Mouse (Mus musculus): ENCODE data around the gene Cabp4. TPM values are rescaled to one million over a fixed set of nuclear protein-coding genes. Genes with fewer than 3 reads are reported as not detected.

The Cabp4 gene
- total and polyA plus RNA-seq, 3 experiments = 2.8 to 11.8 (median 6.4) TPM

DNA sequence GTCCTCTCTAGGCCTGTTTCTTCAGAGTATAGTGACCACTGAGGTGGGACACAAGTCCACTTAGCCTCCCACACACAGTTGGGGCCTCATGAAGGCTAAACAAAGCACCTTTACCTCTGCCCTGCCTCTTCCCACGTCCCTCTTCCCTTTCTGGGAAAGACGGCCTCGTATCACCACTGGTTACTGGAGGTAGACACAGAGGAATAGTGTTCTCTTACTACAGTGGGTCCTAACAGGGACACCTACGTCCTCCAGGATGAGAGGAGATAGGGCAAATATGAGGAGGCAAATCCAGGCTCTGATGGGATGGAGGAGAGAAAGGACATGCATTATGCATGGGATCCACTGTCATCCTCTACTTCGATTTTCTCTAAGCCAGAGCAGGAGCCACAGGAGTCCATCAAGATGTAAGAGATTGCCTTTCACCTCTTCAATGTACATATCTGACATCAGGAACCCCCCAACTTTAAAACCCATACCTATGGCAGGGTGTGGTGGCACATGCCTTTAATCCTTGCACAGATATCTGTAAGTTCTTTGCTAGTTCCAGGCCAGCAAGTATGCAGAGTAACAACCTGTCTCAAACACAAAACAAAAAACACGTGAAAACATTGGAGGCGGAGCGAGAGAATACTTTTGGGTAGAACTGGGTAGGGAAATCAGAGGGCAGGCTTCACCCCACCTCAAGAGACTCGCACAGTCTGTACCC is 4.1 kb upstream of the Cabp4 start:
- 0 out of 2 replicates have a peak overlapping the region, but pooled peaks have one; percentile 5 for H3K27ac ChIP-seq (ENCODE audit: insufficient read depth, low read depth)

DNA sequence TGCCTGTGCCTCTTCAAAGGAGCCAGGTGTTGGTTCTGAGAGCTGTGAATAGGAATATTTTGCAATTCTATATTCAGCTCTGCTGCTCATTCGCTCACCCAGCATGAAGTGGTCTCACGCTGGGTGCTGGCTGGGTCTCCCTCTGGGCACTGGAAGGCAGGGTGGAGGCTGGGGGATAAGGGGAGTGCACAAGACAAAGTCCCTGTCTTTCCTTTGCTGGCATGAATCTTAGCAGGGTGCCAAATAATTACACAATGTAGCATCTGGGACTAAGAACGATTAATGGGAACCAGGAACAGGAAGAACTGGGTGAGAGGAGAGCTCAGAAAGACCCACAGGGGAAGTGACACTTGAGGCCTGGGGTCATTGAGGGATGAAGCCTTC is 3.2 kb upstream of the Cabp4 start:
- H3K4me3 ChIP-seq (replicated peaks in 1 of 3; ENCODE audit: low read depth in 2 of 3, low read length in 2 of 3, poor library complexity in 1 of 3) = no peak overlapping the region
- H3K4me2 ChIP-seq (ENCODE audit: insufficient read depth, low read depth, poor library complexity, severe bottlenecking) = no peak overlapping the region
- H3K79me2 ChIP-seq (replicated peaks; ENCODE audit: control insufficient read depth, extremely low read depth, insufficient read depth, poor library complexity, severe bottlenecking) = peaks cover 15% of the 10 kb centered on the region
- peaks cover 54 to 75% of the 10 kb centered on the region in 2 experiments for H3K4me1 ChIP-seq (ENCODE audit: control insufficient read depth in 1 of 2, insufficient read depth in 2 of 2)
- in situ Hi-C loops (cut with MboI; ENCODE audit: low pct_ligation_motif_present, low pct_unique_long_range_greater_than_20kb, low sequenced_read_pairs) = no loop called here
- H3K27me3 ChIP-seq (replicated peaks) = no peaks in the 10 kb centered on the region
- no peak overlapping the region for H3K9ac ChIP-seq (ENCODE audit: insufficient read depth, low read depth)
- H3K9me3 ChIP-seq (replicated peaks; ENCODE audit: low read length) = peaks cover 5% of the 10 kb centered on the region
- TF ChIP-seq ZNF384 (IDR thresholded peaks at IDR 0.05; ENCODE audit: low read depth, low read length) (no peak), POLR2AphosphoS2 (IDR thresholded peaks at IDR 0.05; ENCODE audit: low read depth, low read length) (no peak), MAFK (IDR thresholded peaks at IDR 0.05; ENCODE audit: insufficient replicate concordance, low read length) (no peak), POLR2A (IDR thresholded peaks at IDR 0.05; ENCODE audit: low read depth, low read length) (no peak), BHLHE40 (IDR thresholded peaks at IDR 0.05; ENCODE audit: low read depth, low read length) (no peak), HCFC1 (IDR thresholded peaks at IDR 0.05; ENCODE audit: low read depth, low read length) (no peak), USF1 (IDR thresholded peaks at IDR 0.05; ENCODE audit: low read depth, low read length) (no peak), EP300 (IDR thresholded peaks at IDR 0.05; ENCODE audit: low read length) (no peak), NRF1 (IDR thresholded peaks at IDR 0.05; ENCODE audit: low read depth, low read length) (no peak), KAT2A (IDR thresholded peaks at IDR 0.05; ENCODE audit: insufficient replicate concordance, low read length) (no peak), NELFE (IDR thresholded peaks at IDR 0.05; ENCODE audit: low read depth, low read length) (no peak), ETS1 (conservative IDR thresholded peaks at IDR 0.05; ENCODE audit: low read depth, low read length) (no peak), CHD2 (IDR thresholded peaks at IDR 0.05; ENCODE audit: low read length) (no peak), CTCF (conservative IDR thresholded peaks at IDR 0.05 in 1 of 2, IDR thresholded peaks at IDR 0.05 in 1 of 2; ENCODE audit: low read depth in 2 of 2, low read length in 2 of 2) (no peak), CHD1 (IDR thresholded peaks at IDR 0.05; ENCODE audit: low read depth, low read length) (no peak; the same call in 1 of the 2 replicates), MAX (IDR thresholded peaks at IDR 0.05; ENCODE audit: low read length) (no peak), UBTF (IDR thresholded peaks at IDR 0.05; ENCODE audit: low read depth, low read length) (no peak), USF2 (conservative IDR thresholded peaks at IDR 0.05; ENCODE audit: low read depth, low read length) (no peak), MXI1 (IDR thresholded peaks at IDR 0.05; ENCODE audit: low read depth, low read length) (no peak), MAZ (IDR thresholded peaks at IDR 0.05; ENCODE audit: low read depth, low read length) (no peak)
- H3K27ac ChIP-seq (ENCODE audit: insufficient read depth, low read depth) = no peak overlapping the region
- peaks cover 13 to 32% of the 10 kb centered on the region in 2 experiments for H3K36me3 ChIP-seq (replicated peaks in 1 of 2; ENCODE audit: control insufficient read depth in 1 of 2, insufficient read depth in 1 of 2, low read length in 1 of 2)
- no peak for DNase-seq (ENCODE audit: extremely low read depth)
- dilution Hi-C loops (cut with MboI; ENCODE audit: extremely low pct_ligation_motif_present, extremely low pct_unique_long_range_greater_than_20kb, low sequenced_read_pairs) = no loop called here

More for the DNA sequence above, 4.1 kb upstream of the Cabp4 start:
- TF ChIP-seq EP300 (IDR thresholded peaks at IDR 0.05; ENCODE audit: low read length) (no peak), SIN3A (IDR thresholded peaks at IDR 0.05; ENCODE audit: low read length) (no peak), TBP (conservative IDR thresholded peaks at IDR 0.05; ENCODE audit: low read depth, low read length) (0 out of 2 replicates have a peak, but pooled peaks have one; percentile 17), MYC (IDR thresholded peaks at IDR 0.05; ENCODE audit: low read depth, low read length) (no peak)
- Histone ChIP-seq H3K4me1 (ENCODE audit: control insufficient read depth in 1 of 2, insufficient read depth in 2 of 2) (peaks cover 47 to 75% of the 10 kb centered on the region in 2 experiments), H3K9me3 (replicated peaks; ENCODE audit: low read length) (peaks cover 5% of the 10 kb centered on the region), H3K4me3 (replicated peaks in 1 of 3; ENCODE audit: low read depth in 2 of 3, low read length in 2 of 3, poor library complexity in 1 of 3) (peak overlapping the region; percentile 7 to 77 (median 36)), H3K4me2 (ENCODE audit: insufficient read depth, low read depth, poor library complexity, severe bottlenecking) (peak overlapping the region; percentile 54), H3K9ac (ENCODE audit: insufficient read depth, low read depth) (peak overlapping the region; percentile 27; the same call in 1 of the 2 replicates), H3K27me3 (replicated peaks) (no peaks in the 10 kb centered on the region), H3K79me2 (replicated peaks; ENCODE audit: control insufficient read depth, extremely low read depth, insufficient read depth, poor library complexity, severe bottlenecking) (peaks cover 15% of the 10 kb centered on the region), H3K36me3 (replicated peaks in 1 of 2; ENCODE audit: control insufficient read depth in 1 of 2, insufficient read depth in 1 of 2, low read length in 1 of 2) (peaks cover 22 to 33% of the 10 kb centered on the region in 2 experiments)
- no peak for DNase-seq (ENCODE audit: extremely low read depth)
- in situ Hi-C loops (cut with MboI; ENCODE audit: low pct_ligation_motif_present, low pct_unique_long_range_greater_than_20kb, low sequenced_read_pairs) (no loop called here), dilution Hi-C loops (cut with MboI; ENCODE audit: extremely low pct_ligation_motif_present, extremely low pct_unique_long_range_greater_than_20kb, low sequenced_read_pairs) (no loop called here)

Measured in CH12.LX (cell line).